ENCODE assay signal across 8 mouse cellular contexts in the genomic region with DNA sequence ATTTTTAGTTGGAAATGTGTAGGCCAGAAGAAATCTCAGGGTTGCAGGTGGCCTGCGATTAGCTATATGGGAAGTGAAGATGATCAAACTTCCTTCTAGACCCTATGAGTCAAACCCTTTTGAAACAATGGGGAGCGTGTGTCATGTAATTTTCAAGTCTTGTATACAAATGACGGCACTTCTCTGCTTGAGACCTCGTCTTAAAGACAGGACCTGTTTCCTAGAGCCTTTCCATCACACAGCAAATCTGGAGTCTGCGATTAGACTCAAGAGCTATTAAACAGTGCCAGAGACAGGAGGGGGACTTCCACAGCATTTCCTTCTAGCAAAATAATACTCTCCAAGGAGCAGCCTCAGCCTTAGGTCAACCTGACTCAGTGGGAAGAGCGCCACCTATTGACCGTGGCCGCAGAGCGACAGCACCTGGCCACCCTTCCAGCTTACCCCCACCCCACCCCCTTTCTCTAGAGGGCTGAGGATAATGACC.
DNase-seq lines count a peak whose midpoint lies in the region; ATAC-seq and TF ChIP-seq lines count a peak whose summit lies in the region.

No protein-coding gene starts in this region.

- no peaks in the 10 kb centered on the region for H3K36me3 ChIP-seq in E14TG2a.4 (ENCODE audit: insufficient read depth, low read length)
- no peaks in the 10 kb centered on the region for H3K36me3 ChIP-seq in embryonic facial prominence, embryonic 10.5 days (replicated peaks)
- no peaks in the 10 kb centered on the region for H3K36me3 ChIP-seq in heart, embryonic 14.5 days (ENCODE audit: control insufficient read depth, insufficient read depth, low read length)
- no peaks in the 10 kb centered on the region for H3K36me3 ChIP-seq in spleen, adult 2 months (ENCODE audit: control insufficient read depth, insufficient read depth, low read length)
- no peaks in the 10 kb centered on the region for H3K36me3 ChIP-seq in hindbrain, embryonic 16.5 days (ENCODE audit: control insufficient read depth, insufficient read depth, low read length)

- DNase-seq in 416B (ENCODE audit: low read depth) = peak; percentile 60
- peak; percentile 66 for DNase-seq in embryonic facial prominence, embryonic 10.5 days (ENCODE audit: low spot score)
- peak; percentile 75 to 83 for DNase-seq in kidney, postnatal 4 days
- peak; percentile 39 to 58 for DNase-seq in spleen, adult 2 months (ENCODE audit: low read depth in 1 of 2, low spot score in 2 of 2)

- H3K27ac ChIP-seq in embryonic facial prominence, embryonic 10.5 days (replicated peaks) = no peak overlapping the region
- H3K27ac ChIP-seq in heart, embryonic 14.5 days (replicated peaks in 1 of 2; ENCODE audit: control insufficient read depth in 1 of 2, insufficient read depth in 1 of 2, low read depth in 2 of 2, low read length in 2 of 2) = peak overlapping the region in 1 of 2 experiments; percentile 69; a peak in 1 of 4 replicates
- H3K27ac ChIP-seq in spleen, adult 2 months (ENCODE audit: insufficient read depth, low read length) = no peak overlapping the region
- H3K27ac ChIP-seq in hindbrain, embryonic 16.5 days (ENCODE audit: low read depth, low read length) = no peak overlapping the region

- H3K4me2 ChIP-seq in heart, embryonic 14.5 days (ENCODE audit: low read length) = no peak overlapping the region
- no peak overlapping the region for H3K4me2 ChIP-seq in hindbrain, embryonic 16.5 days (ENCODE audit: low read length)

- H3K27me3 ChIP-seq in E14TG2a.4 (ENCODE audit: insufficient read depth, low read length) = 0 out of 2 replicates have a peak, but pooled peaks cover 6% of the 10 kb centered on the region
- H3K27me3 ChIP-seq in embryonic facial prominence, embryonic 10.5 days (replicated peaks; ENCODE audit: low read depth, poor library complexity, severe bottlenecking) = 0 out of 2 replicates have a peak, but pooled peaks cover 4% of the 10 kb centered on the region
- H3K27me3 ChIP-seq in heart, embryonic 14.5 days (ENCODE audit: control insufficient read depth, insufficient read depth, low read length) = no peaks in the 10 kb centered on the region
- H3K27me3 ChIP-seq in spleen, adult 2 months (ENCODE audit: control insufficient read depth, insufficient read depth, low read length) = no peaks in the 10 kb centered on the region
- no peaks in the 10 kb centered on the region for H3K27me3 ChIP-seq in hindbrain, embryonic 16.5 days (replicated peaks; ENCODE audit: control insufficient read depth, insufficient read depth, low read length)

- peaks cover 15% of the 10 kb centered on the region for H3K4me1 ChIP-seq in E14TG2a.4 (replicated peaks; ENCODE audit: low read depth, low read length)
- H3K4me1 ChIP-seq in embryonic facial prominence, embryonic 10.5 days = peaks cover 11% of the 10 kb centered on the region
- peaks cover 6 to 25% of the 10 kb centered on the region in 2 experiments for H3K4me1 ChIP-seq in heart, embryonic 14.5 days (ENCODE audit: control insufficient read depth in 2 of 2, insufficient read depth in 2 of 2, low read length in 2 of 2)
- H3K4me1 ChIP-seq in spleen, adult 2 months (ENCODE audit: control insufficient read depth, insufficient read depth, insufficient read length) = no peaks in the 10 kb centered on the region; the same call in 1 of the 2 replicates
- no peaks in the 10 kb centered on the region for H3K4me1 ChIP-seq in hindbrain, embryonic 16.5 days (ENCODE audit: control insufficient read depth, insufficient read depth, low read depth, low read length)

- H3K9me3 ChIP-seq in E14TG2a.4 (ENCODE audit: low read length) = peaks cover 10% of the 10 kb centered on the region
- no peaks in the 10 kb centered on the region for H3K9me3 ChIP-seq in embryonic facial prominence, embryonic 10.5 days
- H3K9me3 ChIP-seq in heart, embryonic 14.5 days (ENCODE audit: control insufficient read depth, low read length) = no peaks in the 10 kb centered on the region
- no peaks in the 10 kb centered on the region for H3K9me3 ChIP-seq in hindbrain, embryonic 16.5 days (ENCODE audit: control insufficient read depth, low read length)

- no peak for TF ChIP-seq POLR2A in spleen, adult 2 months (IDR thresholded peaks at IDR 0.05; ENCODE audit: low read depth, low read length)

- H3K4me3 ChIP-seq in E14TG2a.4 (replicated peaks; ENCODE audit: low read length) = no peak overlapping the region
- H3K4me3 ChIP-seq in embryonic facial prominence, embryonic 10.5 days = no peak overlapping the region
- H3K4me3 ChIP-seq in heart, embryonic 14.5 days (ENCODE audit: control insufficient read depth in 1 of 2, insufficient read depth in 1 of 2, low read depth in 1 of 2, low read length in 2 of 2) = no peak overlapping the region
- no peak overlapping the region for H3K4me3 ChIP-seq in spleen, adult 2 months (ENCODE audit: extremely low read depth, insufficient read depth, insufficient read length)
- H3K4me3 ChIP-seq in hindbrain, embryonic 16.5 days (ENCODE audit: low read length) = no peak overlapping the region

- TF ChIP-seq CTCF in E14TG2a.4 (conservative IDR thresholded peaks at IDR 0.05; ENCODE audit: low read length) = peak; percentile 29
- peak; percentile 82 for TF ChIP-seq CTCF in spleen, adult 2 months (IDR thresholded peaks at IDR 0.05; ENCODE audit: extremely low read depth, insufficient read depth, insufficient read length, insufficient replicate concordance)

- peak; percentile 80 for ATAC-seq in heart, embryonic 14.5 days (ENCODE audit: insufficient number of reproducible peaks, insufficient read depth, low FRiP score, low read depth)
- peak; percentile 81 for ATAC-seq in megakaryocyte, adult 5-6 weeks (ENCODE audit: poor library complexity, severe bottlenecking)
- ATAC-seq in hindbrain, embryonic 16.5 days = no peak

- no peak overlapping the region for H3K9ac ChIP-seq in heart, embryonic 14.5 days (ENCODE audit: low read length)
- H3K9ac ChIP-seq in hindbrain, embryonic 16.5 days (ENCODE audit: low read depth, low read length) = no peak overlapping the region

- 37% methylated on average over 9 of the region's 9 CpGs for WGBS in embryonic facial prominence, embryonic 10.5 days
- 36% methylated on average over 9 of the region's 9 CpGs for WGBS in heart, embryonic 14.5 days
- WGBS in spleen, adult 2 months = 13% methylated on average over 9 of the region's 9 CpGs
- 47% methylated on average over 9 of the region's 9 CpGs for WGBS in hindbrain, embryonic 16.5 days
